Mouse (Mus musculus): ENCODE results near the gene Cdk5rap3. TPM values are rescaled to one million over a fixed set of nuclear protein-coding genes. Genes with fewer than 3 reads are reported as not detected.

Cdk5rap3 gene
- total RNA-seq (2014; rRNA removed) (44.9 and 56.5 TPM in 2 replicates), polyA plus RNA-seq (2015; fragmentation: Nextera tagmentation; extraction: Ambion mirVana) (77.1 and 87.8 TPM in 2 replicates)

DNA sequence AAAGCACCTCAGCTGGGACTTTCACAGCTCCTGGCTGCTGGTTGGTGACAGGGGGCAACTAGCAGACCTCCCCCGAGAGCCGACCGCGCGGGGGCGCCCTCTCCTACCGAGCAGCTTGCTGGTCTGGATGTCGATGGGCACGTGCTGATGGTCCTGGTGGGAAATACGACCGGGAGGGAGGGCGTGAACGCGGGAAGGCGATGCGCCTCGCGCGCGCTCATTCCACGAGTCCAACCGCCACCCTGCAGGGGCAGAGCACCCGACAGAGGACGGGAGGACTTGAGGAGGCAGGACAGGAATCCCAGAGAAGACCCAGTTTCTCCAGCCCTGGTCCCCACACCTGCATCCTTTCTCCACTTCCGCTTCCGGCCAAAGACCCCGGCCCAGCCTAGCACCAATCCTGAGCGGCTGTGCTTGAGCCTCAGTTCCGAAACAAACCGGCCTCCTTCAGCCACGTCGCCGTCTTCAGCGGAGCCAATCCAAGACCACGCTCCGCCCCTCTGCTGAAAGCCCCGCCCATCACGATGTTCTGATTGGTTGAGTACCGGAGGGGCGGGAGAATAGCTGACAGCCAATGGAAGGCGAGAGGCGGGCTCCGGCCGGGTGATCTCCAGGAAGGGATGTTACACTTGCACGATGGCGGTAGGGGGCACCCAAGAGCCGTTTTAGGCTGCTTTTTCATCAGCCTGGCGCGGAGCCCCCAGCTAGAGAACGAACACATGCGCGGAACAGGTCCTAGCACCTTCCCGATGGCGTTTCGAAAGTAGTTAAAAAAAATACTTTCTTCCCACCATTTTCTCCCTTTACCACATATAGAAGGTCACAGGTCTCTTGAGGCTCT lies at the start of gene Cdk5rap3:
Gene Cdk5rap3 (minus strand): TSS at position 453 of the 841 bp plus-strand sequence.
- peak within 1 kb of the TSS; percentile 79; the same call in 1 of the 2 replicates for H3K27ac ChIP-seq
- H3K4me2 ChIP-seq (ENCODE audit: low read depth, low read length), result peak within 1 kb of the TSS; percentile 83
- H3K9ac ChIP-seq (replicated peaks; ENCODE audit: low read length), result peak within 1 kb of the TSS; percentile 64
- ATAC-seq (peak; percentile 98), DNase-seq (ENCODE audit: low spot score) (peak; percentile 99)
- WGBS, result under 1% methylated on average over 55 of the region's 55 CpGs
- TF ChIP-seq CTCF (IDR thresholded peaks at IDR 0.05; ENCODE audit: low read depth), result peak; percentile 90
- peaks cover 3% of the 10 kb centered on the region; the same call in 1 of the 2 replicates for H3K36me3 ChIP-seq (ENCODE audit: insufficient read depth, low read length)
- H3K4me1 ChIP-seq (ENCODE audit: insufficient read depth, low read length), result peaks cover 8% of the 10 kb centered on the region
- H3K4me3 ChIP-seq (ENCODE audit: low read length), result peak within 1 kb of the TSS; percentile 65
- no peaks in the 10 kb centered on the region for H3K9me3 ChIP-seq (ENCODE audit: low read length)
- H3K27me3 ChIP-seq (ENCODE audit: insufficient read depth, low read length), result no peaks in the 10 kb centered on the region

DNA sequence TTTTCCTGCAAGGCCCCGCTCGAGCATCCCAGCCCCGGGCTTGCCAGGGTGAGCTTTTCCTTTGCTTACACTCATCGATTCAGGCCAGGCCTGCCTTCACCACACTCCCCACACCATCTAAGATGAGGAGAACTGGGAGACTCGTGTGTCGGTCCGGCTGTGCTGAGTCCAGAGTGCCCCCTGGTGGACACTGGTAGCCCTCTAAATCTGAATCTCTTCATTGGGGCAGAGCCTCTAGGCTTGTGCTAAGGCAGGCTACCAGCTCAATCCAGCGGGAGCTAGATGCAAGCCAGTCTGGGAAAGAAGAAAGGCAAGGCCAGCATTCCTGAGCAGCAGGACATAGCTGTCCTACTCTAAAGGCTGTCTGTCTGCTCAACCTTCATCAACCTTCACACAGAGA lies 47.3 kb upstream of the Cdk5rap3 start:
- Histone ChIP-seq H3K9ac (replicated peaks; ENCODE audit: low read length) (no peak overlapping the region), H3K4me1 (ENCODE audit: insufficient read depth, low read length) (no peaks in the 10 kb centered on the region), H3K4me2 (ENCODE audit: low read depth, low read length) (no peak overlapping the region), H3K27me3 (ENCODE audit: insufficient read depth, low read length) (no peaks in the 10 kb centered on the region), H3K4me3 (ENCODE audit: low read length) (no peak overlapping the region), H3K9me3 (ENCODE audit: low read length) (no peaks in the 10 kb centered on the region), H3K27ac (peak overlapping the region; percentile 54; the same call in 1 of the 2 replicates), H3K36me3 (ENCODE audit: insufficient read depth, low read length) (peaks cover 36% of the 10 kb centered on the region)
- ATAC-seq (peak; percentile 85), DNase-seq (ENCODE audit: low spot score) (peak; percentile 88)
- WGBS, result 13% methylated on average over 8 of the region's 8 CpGs
- TF ChIP-seq CTCF (IDR thresholded peaks at IDR 0.05; ENCODE audit: low read depth), result peak; percentile 92

DNA sequence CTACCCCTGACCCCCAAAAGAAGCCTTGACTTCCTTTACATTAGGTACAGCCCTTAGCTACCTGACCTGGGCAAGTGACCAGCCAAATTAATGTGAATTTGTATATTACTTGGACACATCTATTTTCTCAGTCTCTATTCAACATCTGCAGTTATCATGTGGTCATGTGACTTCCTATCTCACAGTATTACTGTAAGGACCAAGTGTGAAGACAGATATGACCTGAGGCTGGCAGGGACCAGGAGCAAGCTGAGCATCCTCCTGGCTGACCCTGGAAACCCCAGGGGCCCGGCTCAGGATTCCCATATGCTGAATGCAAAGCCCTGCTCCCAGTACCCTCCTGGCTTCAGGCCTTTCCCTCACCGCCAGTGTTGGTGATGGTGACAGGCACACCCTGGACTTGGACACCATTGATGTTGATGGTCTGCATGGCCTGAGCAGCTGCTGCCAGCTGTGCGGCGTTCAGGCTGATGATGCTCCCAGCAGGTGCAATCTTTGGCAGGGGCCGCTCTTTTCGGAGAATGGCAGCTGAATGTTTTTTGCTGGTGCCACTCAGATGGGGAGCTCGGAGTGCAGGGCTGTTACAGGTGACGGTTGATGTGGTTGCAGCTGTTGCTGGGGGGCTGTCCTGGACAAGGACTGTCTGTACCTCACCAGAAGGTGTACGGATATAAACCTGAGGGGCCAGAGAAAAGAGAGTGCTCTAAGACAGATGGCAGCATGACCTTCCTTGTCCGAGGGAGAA lies 40.9 kb upstream of the Cdk5rap3 start:
- 86% methylated on average over 10 of the region's 10 CpGs for WGBS
- no peaks in the 10 kb centered on the region for H3K27me3 ChIP-seq (ENCODE audit: insufficient read depth, low read length)
- no peak for DNase-seq (ENCODE audit: low spot score)

DNA sequence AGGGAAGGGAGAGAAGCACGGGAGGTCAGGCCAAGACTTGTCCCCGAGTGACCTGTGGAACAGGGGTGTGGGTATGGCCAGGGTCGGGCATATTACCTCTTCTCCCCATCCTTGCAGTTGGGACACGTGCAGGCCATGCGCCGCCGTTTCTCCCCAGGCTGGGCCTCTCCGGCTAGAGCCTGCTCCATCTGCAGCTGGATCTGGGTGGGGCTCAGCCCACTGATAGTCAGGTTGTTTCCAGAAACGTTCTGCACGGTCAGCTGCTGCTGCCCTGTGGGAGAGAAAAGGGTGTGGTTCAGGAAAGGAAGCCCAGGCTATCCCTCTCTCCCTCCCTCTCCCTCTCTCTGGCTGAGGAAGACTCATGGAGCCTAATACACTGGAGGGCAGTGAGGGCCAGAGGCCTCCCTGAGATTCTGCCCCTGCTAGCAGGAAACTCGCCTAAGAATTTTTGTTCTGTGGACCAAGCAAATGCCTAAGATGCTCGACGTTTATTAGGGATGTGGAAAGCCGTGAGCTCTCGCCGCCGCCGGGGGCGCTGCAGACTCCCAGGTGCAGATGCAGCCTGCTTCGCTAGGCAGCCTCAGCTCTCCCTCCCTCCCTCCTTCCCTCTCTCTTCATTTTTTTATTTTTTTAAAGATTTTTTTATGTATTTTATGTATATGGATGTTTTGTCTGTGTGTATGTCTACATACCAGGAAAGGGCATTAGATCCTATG lies 39.9 kb upstream of the Cdk5rap3 start:
- Histone ChIP-seq H3K4me3 (ENCODE audit: low read length) (no peak overlapping the region), H3K9ac (replicated peaks; ENCODE audit: low read length) (no peak overlapping the region), H3K4me2 (ENCODE audit: low read depth, low read length) (no peak overlapping the region), H3K9me3 (ENCODE audit: low read length) (no peaks in the 10 kb centered on the region), H3K27me3 (ENCODE audit: insufficient read depth, low read length) (no peaks in the 10 kb centered on the region), H3K36me3 (ENCODE audit: insufficient read depth, low read length) (peaks cover 54% of the 10 kb centered on the region), H3K27ac (no peak overlapping the region), H3K4me1 (ENCODE audit: insufficient read depth, low read length) (no peaks in the 10 kb centered on the region)
- WGBS, result 57% methylated on average over 20 of the region's 20 CpGs
- peak; percentile 52 for DNase-seq (ENCODE audit: low spot score)
- peak; percentile 67 for TF ChIP-seq CTCF (IDR thresholded peaks at IDR 0.05; ENCODE audit: low read depth)
- no peak for ATAC-seq

More for the DNA sequence above, 40.9 kb upstream of the Cdk5rap3 start:
- no peak for ATAC-seq
- Histone ChIP-seq H3K9me3 (ENCODE audit: low read length) (no peaks in the 10 kb centered on the region), H3K9ac (replicated peaks; ENCODE audit: low read length) (no peak overlapping the region), H3K4me2 (ENCODE audit: low read depth, low read length) (no peak overlapping the region), H3K4me1 (ENCODE audit: insufficient read depth, low read length) (no peaks in the 10 kb centered on the region), H3K27ac (no peak overlapping the region), H3K4me3 (ENCODE audit: low read length) (no peak overlapping the region), H3K36me3 (ENCODE audit: insufficient read depth, low read length) (peaks cover 58% of the 10 kb centered on the region)
- no peak for TF ChIP-seq CTCF (IDR thresholded peaks at IDR 0.05; ENCODE audit: low read depth)

DNA sequence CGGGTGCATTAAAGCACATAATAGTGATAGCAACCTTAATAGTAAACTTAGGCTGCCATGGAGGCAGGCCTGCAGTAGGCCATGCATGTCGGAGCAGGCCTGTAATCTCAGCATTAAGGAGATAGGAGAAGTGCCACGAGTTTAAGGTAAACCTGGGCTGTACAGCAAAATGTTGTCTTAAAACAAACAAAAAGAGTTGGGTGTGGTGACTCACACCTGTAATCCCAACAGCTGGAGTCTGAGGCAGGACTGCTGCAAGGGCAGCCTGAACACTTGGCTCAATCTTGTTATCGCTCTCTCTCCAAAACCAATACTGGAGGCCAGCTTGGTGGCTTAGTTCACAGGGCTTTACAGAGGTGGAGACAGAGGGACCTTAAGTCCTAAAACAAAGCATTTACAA lies 38.8 kb upstream of the Cdk5rap3 start:
- no peak for TF ChIP-seq CTCF (IDR thresholded peaks at IDR 0.05; ENCODE audit: low read depth)
- Histone ChIP-seq H3K36me3 (ENCODE audit: insufficient read depth, low read length) (peaks cover 49% of the 10 kb centered on the region), H3K27ac (no peak overlapping the region), H3K9me3 (ENCODE audit: low read length) (no peaks in the 10 kb centered on the region), H3K27me3 (ENCODE audit: insufficient read depth, low read length) (no peaks in the 10 kb centered on the region), H3K9ac (replicated peaks; ENCODE audit: low read length) (no peak overlapping the region), H3K4me2 (ENCODE audit: low read depth, low read length) (no peak overlapping the region), H3K4me3 (ENCODE audit: low read length) (no peak overlapping the region), H3K4me1 (ENCODE audit: insufficient read depth, low read length) (no peaks in the 10 kb centered on the region)
- ATAC-seq (no peak), DNase-seq (ENCODE audit: low spot score) (no peak)
- 94% methylated on average over 4 of the region's 4 CpGs for WGBS

DNA sequence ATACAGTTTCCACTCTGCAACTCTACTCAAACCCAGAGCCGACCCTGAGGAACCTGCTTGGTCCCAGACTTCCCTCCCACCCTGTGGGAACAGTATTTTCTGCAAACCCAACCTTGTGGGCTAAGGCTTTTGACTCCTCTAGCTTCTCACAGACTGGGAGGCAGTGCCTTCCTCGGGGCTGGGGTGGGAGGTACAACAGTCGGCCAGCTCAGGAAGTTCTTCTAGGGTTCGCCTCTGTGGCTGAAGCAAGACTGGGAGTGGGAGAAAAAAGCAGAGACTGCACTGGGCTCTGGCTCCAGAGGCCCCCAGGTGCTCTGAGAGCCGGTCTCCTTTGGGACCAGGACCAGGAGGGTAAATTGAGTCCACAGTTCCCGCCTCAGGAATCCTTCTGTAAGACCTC lies 36.6 kb upstream of the Cdk5rap3 start:
- Histone ChIP-seq H3K4me1 (ENCODE audit: insufficient read depth, low read length) (no peaks in the 10 kb centered on the region), H3K9ac (replicated peaks; ENCODE audit: low read length) (no peak overlapping the region), H3K36me3 (ENCODE audit: insufficient read depth, low read length) (peaks cover 37% of the 10 kb centered on the region), H3K4me2 (ENCODE audit: low read depth, low read length) (no peak overlapping the region), H3K4me3 (ENCODE audit: low read length) (no peak overlapping the region), H3K27ac (no peak overlapping the region), H3K9me3 (ENCODE audit: low read length) (no peaks in the 10 kb centered on the region), H3K27me3 (ENCODE audit: insufficient read depth, low read length) (no peaks in the 10 kb centered on the region)
- no peak for ATAC-seq
- DNase-seq (ENCODE audit: low spot score), result no peak
- TF ChIP-seq CTCF (IDR thresholded peaks at IDR 0.05; ENCODE audit: low read depth), result no peak
- WGBS, result 75% methylated on average over 6 of the region's 6 CpGs

Measured in hindbrain, postnatal 0 days (tissue).